Mouse (Mus musculus) CD4-positive, CD25-positive, alpha-beta regulatory T cell, adult 2 months (primary cell): Measurements from ENCODE around the gene Olfr667.
"Not testable (repeated sequence)": the region's sequence is repeated elsewhere in the genome, so short reads cannot be mapped to it uniquely, and the experiment has no call there.

Source experiments
- DNase-seq: peaks from one replicate; pipeline ENCODE4 v3.0.0-alpha.2; 2012; ENCODE audit warnings: low read depth, low spot score

The Olfr667 gene

GRCm38 (mm10) chr7:104921382-104921781 is at the start of gene Olfr667:
TSS of gene Olfr667 (minus strand) at chr7:104921482.
- no peak for DNase-seq

GRCm38 (mm10) chr7:104962520-104962919 is 41.2 kb upstream of the Olfr667 start, which contains the start of gene Olfr670:
TSS of gene Olfr670 (minus strand) at chr7:104962620.
- DNase-seq: no peak

- DNase-seq: not testable (repeated sequence)
Observed at GRCm38 (mm10) chr7:104950234-104950633, 29.0 kb upstream of the Olfr667 start.

GRCm38 (mm10) chr7:104933940-104934339 is 12.7 kb upstream of the Olfr667 start, which contains the start of gene Olfr669:
TSS of gene Olfr669 (plus strand) at chr7:104934240.
- DNase-seq: no peak

- no peak for DNase-seq
Observed at GRCm38 (mm10) chr7:104927957-104928356, 6.7 kb upstream of the Olfr667 start, which contains the start of gene Olfr668. TSS of gene Olfr668 (minus strand) at chr7:104928057.

GRCm38 (mm10) chr7:104895852-104896251 is 25.4 kb downstream of the Olfr667 start, which contains the start of gene Olfr666:
TSS of gene Olfr666 (minus strand) at chr7:104895952.
- no peak for DNase-seq

- DNase-seq: no peak
Observed at GRCm38 (mm10) chr7:104877731-104878130, 43.6 kb downstream of the Olfr667 start, which contains the start of gene Olfr665. TSS of gene Olfr665 (plus strand) at chr7:104878031.
